In genomic region chr2:167189291-167190075, GRCm38 (mm10) we compare ENCODE assay signal across 8 mouse cellular contexts. TPM values are rescaled to one million over a fixed set of nuclear protein-coding genes. Genes with fewer than 3 reads are reported as not detected.
A peak's percentile ranks its signal among the peaks of the same experiment; 100 is the strongest.
DNase-seq lines count a peak whose midpoint lies in the region; ATAC-seq and TF ChIP-seq lines count a peak whose summit lies in the region.

No protein-coding gene starts in this region.

- no peak overlapping the region for H3K9ac ChIP-seq in liver, embryonic 16.5 days (ENCODE audit: low read depth, low read length)

- H3K4me2 ChIP-seq in liver, embryonic 16.5 days (ENCODE audit: low read depth, low read length), result peak overlapping the region; percentile 61

- H3K9me3 ChIP-seq in liver, embryonic 16.5 days (replicated peaks; ENCODE audit: control insufficient read depth, low read length), result no peaks in the 10 kb centered on the region

- no peak for TF ChIP-seq CTCF in brain, embryonic 14.5 days (IDR thresholded peaks at IDR 0.05; ENCODE audit: borderline replicate concordance, extremely low read depth, insufficient read depth, insufficient read length)

- H3K4me3 ChIP-seq in liver, embryonic 16.5 days (ENCODE audit: low read depth, low read length), result peak overlapping the region; percentile 59

- H3K36me3 ChIP-seq in liver, embryonic 16.5 days (ENCODE audit: control insufficient read depth, insufficient read depth), result no peaks in the 10 kb centered on the region

- WGBS in liver, embryonic 16.5 days (ENCODE audit: insufficient replicate concordance), result 3% methylated on average over 57 of the region's 91 CpGs

- no peak for TF ChIP-seq POLR2A in brain, embryonic 14.5 days (IDR thresholded peaks at IDR 0.05; ENCODE audit: borderline replicate concordance, extremely low read depth, insufficient read depth, insufficient read length, poor library complexity, severe bottlenecking)

- ATAC-seq in liver, embryonic 16.5 days (ENCODE audit: low read depth), result no peak

- peaks cover 3% of the 10 kb centered on the region for H3K4me1 ChIP-seq in liver, embryonic 16.5 days (ENCODE audit: control insufficient read depth, low read depth, low read length)

- no peak overlapping the region for H3K27ac ChIP-seq in liver, embryonic 16.5 days (ENCODE audit: low read length)

- peak; percentile 13 for DNase-seq in ovary, adult 18-20 months (ENCODE audit: low spot score)
- no peak for DNase-seq in ovary, postnatal 14 days (ENCODE audit: low spot score)
- peak; percentile 73 for DNase-seq in brain, embryonic 14.5 days (ENCODE audit: low read depth)
- peak; percentile 45 for DNase-seq in gastrocnemius, postnatal 25 days
- peak; percentile 27 for DNase-seq in kidney, adult 9 months
- peak; percentile 49 for DNase-seq in right cerebral cortex, postnatal 4 days
- no peak for DNase-seq in thymus, postnatal 0 days (ENCODE audit: low spot score)

- peaks cover 59% of the 10 kb centered on the region for H3K27me3 ChIP-seq in liver, embryonic 16.5 days (ENCODE audit: control insufficient read depth, insufficient read depth, low read depth, low read length)

RNA-seq across cellular contexts. Expression of gene Kcnb1, which starts 0.5 kb away (rescaled TPM):
- 4.5 and 9.2 TPM in 2 replicates for polyA plus RNA-seq in brain, embryonic 14.5 days (2012; rRNA removed)
- 10 to 100 TPM; 22.1 to 27.4 TPM for total RNA-seq in gastrocnemius, postnatal 25 days (2021)
- polyA plus RNA-seq in liver, embryonic 16.5 days (2015; fragmentation: Nextera tagmentation; extraction: Ambion mirVana), result 0.14 and 0.16 TPM in 2 replicates
- 0.36 and 0.55 TPM in 2 replicates for polyA plus RNA-seq in thymus, postnatal 0 days (2015; fragmentation: Nextera tagmentation; extraction: Ambion mirVana)

RNA-seq across cellular contexts. Expression of gene Ptgis, which starts 50.9 kb away (rescaled TPM):
- 4.5 and 6.1 TPM in 2 replicates for polyA plus RNA-seq in brain, embryonic 14.5 days (2012; rRNA removed)
- total RNA-seq in gastrocnemius, postnatal 25 days (2021), result 1 to 10 TPM; 4.2 to 5.5 TPM
- 0.71 and 1.2 TPM in 2 replicates for polyA plus RNA-seq in liver, embryonic 16.5 days (2015; fragmentation: Nextera tagmentation; extraction: Ambion mirVana)
- polyA plus RNA-seq in thymus, postnatal 0 days (2015; fragmentation: Nextera tagmentation; extraction: Ambion mirVana), result 1.7 and 2.2 TPM in 2 replicates

Comparison
In these comparisons a context has a peak if more than half of its experiments do, and no peak if none do; other contexts are left out.
1. DNase-seq: peak in ovary, adult 18-20 months (single experiment), brain, embryonic 14.5 days (single experiment), gastrocnemius, postnatal 25 days (single experiment), kidney, adult 9 months (single experiment) and right cerebral cortex, postnatal 4 days (single experiment); none in ovary, postnatal 14 days (single experiment) and thymus, postnatal 0 days (single experiment).